Mouse (Mus musculus) gastrocnemius, adult 2 months (tissue): ENCODE measurements around the gene Nat8f1. TPM values are rescaled to one million over a fixed set of nuclear protein-coding genes. Genes with fewer than 3 reads are reported as not detected.

Source experiments
- DNase-seq: peaks from one replicate; pipeline ENCODE4 v3.0.0; 2022
- H3K27ac ChIP-seq: fragments of 200-600 bp; 2 replicates; pipeline ENCODE4 v1.8.1; 2022; ENCODE audit warnings: mild to moderate bottlenecking
- H3K4me3 ChIP-seq: fragments of 200-600 bp; 2 replicates; pipeline ENCODE4 v1.8.1; 2022; ENCODE audit warnings: mild to moderate bottlenecking, moderate library complexity
- CTCF ChIP-seq: fragments of 200-600 bp; IDR thresholded peaks from 2 replicates; pipeline ENCODE4 v1.8.1; 2022; ENCODE audit warnings: antibody characterized with exemption, mild to moderate bottlenecking, moderate library complexity
- intact Hi-C: fragments of 180-260 bp; cut with DNase I; formaldehyde crosslinking; loops from one replicate; pipeline ENCODE4 v1.15.1; 2025
- long read RNA-seq, 2 experiments: library from polyadenylated mRNA; stranded (forward); transcript quantifications; one replicate each; pipeline ENCODE4 v2.0.0; 2021
- total RNA-seq, 2 experiments: library from RNA; stranded (reverse); gene quantifications; 2 replicates each; pipeline ENCODE4 v1.2.3; 2021

Nat8f1 gene
- total RNA-seq, result 1 to 10 TPM in 1 of 2 experiments, under 1 TPM in 1; 0.97 to 2.2 TPM
- long read RNA-seq, experiment 1, partial matches to known transcripts, result 0 of 5 reads
- long read RNA-seq, experiment 1, other reads (novel, unspliced or antisense), result 4 of 5 reads
- long read RNA-seq, experiment 2, partial matches to known transcripts, result 0 of 6 reads
- long read RNA-seq, experiment 2, other reads (novel, unspliced or antisense), result 4 of 6 reads

GRCm38 (mm10) chr6:85915539-85916513 is at the start of gene Nat8f1:
Gene Nat8f1 (minus strand): TSS chr6:85915687.
- Histone ChIP-seq H3K27ac (peak within 1 kb of the TSS; percentile 92), H3K4me3 (peak within 1 kb of the TSS; percentile 77)
- intact Hi-C loops, result loop anchor here (2.0 to 10.0 kb wide), 2 partner anchors 45 to 331 kb away; partner anchors contain the start of genes Alms1 and Dusp11
- peak; percentile 71 for TF ChIP-seq CTCF
- peak; percentile 92 for DNase-seq

GRCm38 (mm10) chr6:85961101-85962091 is 45.9 kb upstream of the Nat8f1 start, which contains the start of gene Dusp11:
Gene Dusp11 (minus strand): TSS chr6:85961667.
- intact Hi-C loops, result loop anchor here (1.0 to 5.0 kb wide), 4 partner anchors 24 to 509 kb away; partner anchors contain the start of genes Cct7, Fam136a, Nat8f1 and Pradc1
- peak; percentile 95 for DNase-seq
- TF ChIP-seq CTCF, result 0 out of 2 replicates have a peak, but pooled peaks have one; percentile 0
- Histone ChIP-seq H3K27ac (peak within 1 kb of the TSS; percentile 99), H3K4me3 (peak within 1 kb of the TSS; percentile 95)

GRCm38 (mm10) chr6:85957581-85957980 is 42.1 kb upstream of the Nat8f1 start:
- no peak for DNase-seq
- intact Hi-C loops, result no loop called here
- H3K4me3 ChIP-seq, result no peak overlapping the region
- TF ChIP-seq CTCF, result no peak
- no peak overlapping the region for H3K27ac ChIP-seq

- DNase-seq, result no peak
- TF ChIP-seq CTCF, result no peak
- no peak overlapping the region for H3K27ac ChIP-seq
- H3K4me3 ChIP-seq, result no peak overlapping the region
- intact Hi-C loops, result no loop called here
Observed at GRCm38 (mm10) chr6:85948549-85948948, 33.1 kb upstream of the Nat8f1 start.

- no peak for DNase-seq
- intact Hi-C loops, result no loop called here
- TF ChIP-seq CTCF, result no peak
- H3K27ac ChIP-seq, result no peak overlapping the region
- no peak overlapping the region for H3K4me3 ChIP-seq
Observed at GRCm38 (mm10) chr6:85942469-85942868, 27.0 kb upstream of the Nat8f1 start.

GRCm38 (mm10) chr6:85938701-85939100 is 23.2 kb upstream of the Nat8f1 start:
- Histone ChIP-seq H3K4me3 (no peak overlapping the region), H3K27ac (no peak overlapping the region)
- no peak for DNase-seq
- no peak for TF ChIP-seq CTCF
- intact Hi-C loops, result loop anchor here (5.0 kb wide), 1 partner anchor 69 kb away; no protein-coding TSS in a partner anchor

GRCm38 (mm10) chr6:85936508-85937465 is 21.3 kb upstream of the Nat8f1 start:
- TF ChIP-seq CTCF, result peak; percentile 74
- Histone ChIP-seq H3K27ac (peak overlapping the region; percentile 93), H3K4me3 (peak overlapping the region; percentile 85)
- peak; percentile 91 for DNase-seq
- intact Hi-C loops, result loop anchor here (1.0 to 5.0 kb wide), 2 partner anchors 25 to 71 kb away; partner anchors contain the start of gene Dusp11

GRCm38 (mm10) chr6:85935646-85936045 is 20.2 kb upstream of the Nat8f1 start:
- intact Hi-C loops, result loop anchor here (5.0 kb wide), 1 partner anchor 72 kb away; no protein-coding TSS in a partner anchor
- H3K27ac ChIP-seq, result no peak overlapping the region
- no peak for DNase-seq
- TF ChIP-seq CTCF, result peak; percentile 1; the same call in 1 of the 2 replicates
- H3K4me3 ChIP-seq, result no peak overlapping the region

- no peak for TF ChIP-seq CTCF
- intact Hi-C loops, result no loop called here
- H3K27ac ChIP-seq, result no peak overlapping the region
- DNase-seq, result no peak
- no peak overlapping the region for H3K4me3 ChIP-seq
Observed at GRCm38 (mm10) chr6:85934047-85934446, 18.6 kb upstream of the Nat8f1 start.

GRCm38 (mm10) chr6:85929312-85929711 is 13.8 kb upstream of the Nat8f1 start:
- H3K4me3 ChIP-seq, result no peak overlapping the region
- H3K27ac ChIP-seq, result no peak overlapping the region
- DNase-seq, result no peak
- no peak for TF ChIP-seq CTCF
- intact Hi-C loops, result no loop called here
